Mouse (Mus musculus): ENCODE data around the gene Duox1. TPM values are rescaled to one million over a fixed set of nuclear protein-coding genes. Genes with fewer than 3 reads are reported as not detected.

The Duox1 gene
- polyA plus RNA-seq, 1 experiment from 2014 or later = not detected

DNA sequence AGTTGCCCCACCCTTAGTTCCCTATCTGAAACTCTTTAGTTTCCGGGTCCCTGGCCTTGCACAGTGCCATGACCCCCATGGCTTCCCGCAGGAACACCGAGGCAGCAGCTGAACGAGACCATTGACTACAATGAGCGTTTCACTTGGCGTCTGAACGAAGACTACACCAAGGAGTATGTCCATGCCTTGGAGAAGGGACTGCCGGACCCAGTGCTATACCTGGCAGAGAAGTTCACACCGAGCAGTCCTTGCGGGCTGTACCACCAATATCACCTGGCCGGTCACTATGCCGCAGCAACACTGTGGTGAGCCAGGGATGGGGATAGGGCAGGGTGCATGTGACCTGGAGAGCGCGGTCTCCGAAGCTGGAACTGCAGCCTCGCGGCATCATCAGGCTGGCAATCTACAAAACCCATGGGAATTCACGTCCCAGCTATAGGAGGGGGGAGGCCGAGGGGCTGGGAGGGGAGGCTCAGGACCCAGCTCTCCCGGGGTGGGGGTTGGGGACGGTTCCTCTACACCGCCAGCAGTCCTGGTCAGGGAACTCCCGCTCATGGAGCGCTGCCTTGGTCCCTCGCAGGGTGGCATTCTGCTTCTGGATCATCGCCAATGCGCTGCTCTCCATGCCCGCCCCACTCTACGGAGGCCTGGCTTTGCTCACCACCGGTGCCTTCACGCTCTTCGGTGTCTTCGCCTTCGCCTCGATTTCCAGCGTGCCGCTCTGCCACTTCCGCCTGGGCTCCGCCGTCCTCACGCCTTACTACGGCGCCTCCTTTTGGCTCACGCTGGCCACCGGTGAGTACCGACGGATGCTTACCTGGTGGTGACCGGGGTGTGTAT, 14.2 kb upstream of the Duox1 start:
- Histone ChIP-seq H3K36me3 (ENCODE audit: insufficient read depth, low read length) (no peaks in the 10 kb centered on the region), H3K9me3 (replicated peaks; ENCODE audit: low read length) (no peaks in the 10 kb centered on the region), H3K9ac (ENCODE audit: low read depth, low read length) (no peak overlapping the region), H3K4me2 (ENCODE audit: low read length) (peak overlapping the region; percentile 50), H3K4me3 (replicated peaks; ENCODE audit: low read depth, low read length) (peak overlapping the region; percentile 19), H3K4me1 (replicated peaks; ENCODE audit: insufficient read depth, low read length) (peaks cover 22% of the 10 kb centered on the region; the same call in 1 of the 2 replicates), H3K27me3 (ENCODE audit: insufficient read depth, low read length) (peaks cover 59% of the 10 kb centered on the region), H3K27ac (no peak overlapping the region)
- DNase-seq (ENCODE audit: low spot score) = no peak
- TF ChIP-seq CTCF (IDR thresholded peaks at IDR 0.05; ENCODE audit: low read depth) = no peak
- under 1% methylated on average over 48 of the region's 48 CpGs for WGBS
- no peak for ATAC-seq (replicated peaks; ENCODE audit: low FRiP score, low read depth)

DNA sequence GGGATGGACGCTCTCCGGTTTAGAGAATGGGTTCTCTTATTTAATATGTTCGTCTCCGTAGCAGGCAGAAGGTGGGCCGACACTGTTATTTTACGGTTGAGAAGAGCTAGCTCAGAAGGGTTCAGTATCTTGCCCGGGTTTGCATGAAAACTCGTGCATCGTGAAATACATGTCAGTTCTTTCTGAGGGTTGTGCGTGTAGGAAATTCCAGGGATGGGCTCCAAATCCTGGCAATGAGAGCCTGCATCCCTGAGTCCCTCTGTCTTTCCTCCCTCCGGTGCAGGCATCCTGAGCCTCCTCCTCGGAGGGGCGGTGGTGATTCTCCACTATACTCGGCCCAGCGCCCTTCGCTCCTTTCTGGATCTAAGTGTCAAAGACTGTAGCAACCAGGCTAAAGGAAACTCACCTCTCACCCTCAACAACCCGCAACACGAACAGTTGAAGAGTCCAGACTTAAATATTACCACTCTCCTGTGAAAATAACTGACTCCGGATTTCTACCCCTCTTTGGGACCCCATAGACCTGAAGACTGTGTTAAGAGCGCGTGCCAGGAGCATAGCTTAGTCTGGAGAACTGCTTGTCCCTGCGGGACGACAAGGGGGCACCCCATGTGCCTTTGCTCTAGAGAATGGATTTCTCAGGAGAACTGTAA, 13.4 kb upstream of the Duox1 start:
- H3K27ac ChIP-seq = no peak overlapping the region
- peak overlapping the region; percentile 50 for H3K4me2 ChIP-seq (ENCODE audit: low read length)
- no peaks in the 10 kb centered on the region for H3K9me3 ChIP-seq (replicated peaks; ENCODE audit: low read length)
- H3K36me3 ChIP-seq (ENCODE audit: insufficient read depth, low read length) = no peaks in the 10 kb centered on the region
- TF ChIP-seq CTCF (IDR thresholded peaks at IDR 0.05; ENCODE audit: low read depth) = no peak
- peaks cover 59% of the 10 kb centered on the region for H3K27me3 ChIP-seq (ENCODE audit: insufficient read depth, low read length)
- DNase-seq (ENCODE audit: low spot score) = no peak
- H3K4me3 ChIP-seq (replicated peaks; ENCODE audit: low read depth, low read length) = peak overlapping the region; percentile 19
- WGBS = 10% methylated on average over 23 of the region's 23 CpGs
- no peak overlapping the region for H3K9ac ChIP-seq (ENCODE audit: low read depth, low read length)
- peaks cover 22% of the 10 kb centered on the region; the same call in 1 of the 2 replicates for H3K4me1 ChIP-seq (replicated peaks; ENCODE audit: insufficient read depth, low read length)
- no peak for ATAC-seq (replicated peaks; ENCODE audit: low FRiP score, low read depth)

DNA sequence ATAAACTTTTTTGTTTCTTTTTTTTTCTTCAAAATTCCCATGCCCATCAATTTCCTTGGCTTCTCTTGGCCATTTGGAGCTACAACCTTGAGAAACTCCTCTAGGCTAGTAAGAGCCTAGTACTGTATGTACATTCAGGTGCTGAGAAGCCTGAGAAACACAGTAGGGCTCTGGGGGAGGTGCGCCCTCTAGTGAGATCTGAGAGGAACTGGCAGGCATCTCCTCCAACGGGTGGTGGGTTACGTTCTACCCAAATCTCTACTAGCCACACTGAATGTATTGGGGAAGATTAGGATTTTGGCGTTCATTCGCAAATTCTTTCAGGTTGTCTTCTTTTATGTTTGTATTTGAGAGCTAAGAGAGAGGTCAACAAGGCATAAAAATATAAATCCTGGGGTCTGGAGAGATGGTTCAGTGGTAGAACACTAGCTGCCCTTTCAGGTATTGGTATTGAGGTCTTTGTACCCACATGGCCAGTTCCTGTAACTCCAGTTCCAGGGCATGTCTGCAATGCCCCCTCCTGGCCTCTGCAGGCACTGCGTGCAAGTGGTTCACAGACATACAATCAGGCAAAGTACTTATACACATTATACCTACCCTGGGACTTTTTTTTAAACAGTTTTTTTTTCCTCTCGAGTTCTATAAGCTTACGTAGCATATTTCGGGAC, 12.8 kb upstream of the Duox1 start:
- no peaks in the 10 kb centered on the region for H3K36me3 ChIP-seq (ENCODE audit: insufficient read depth, low read length)
- H3K9ac ChIP-seq (ENCODE audit: low read depth, low read length) = no peak overlapping the region
- peaks cover 56% of the 10 kb centered on the region for H3K27me3 ChIP-seq (ENCODE audit: insufficient read depth, low read length)
- H3K27ac ChIP-seq = no peak overlapping the region
- ATAC-seq (replicated peaks; ENCODE audit: low FRiP score, low read depth) = peak; percentile 71; the same call in 1 of the 2 replicates
- H3K4me2 ChIP-seq (ENCODE audit: low read length) = no peak overlapping the region
- no peak overlapping the region for H3K4me3 ChIP-seq (replicated peaks; ENCODE audit: low read depth, low read length)
- peak; percentile 74 for DNase-seq (ENCODE audit: low spot score)
- WGBS = 9% methylated on average over 9 of the region's 9 CpGs
- TF ChIP-seq CTCF (IDR thresholded peaks at IDR 0.05; ENCODE audit: low read depth) = peak; percentile 59
- no peaks in the 10 kb centered on the region for H3K9me3 ChIP-seq (replicated peaks; ENCODE audit: low read length)
- peaks cover 22% of the 10 kb centered on the region; the same call in 1 of the 2 replicates for H3K4me1 ChIP-seq (replicated peaks; ENCODE audit: insufficient read depth, low read length)

DNA sequence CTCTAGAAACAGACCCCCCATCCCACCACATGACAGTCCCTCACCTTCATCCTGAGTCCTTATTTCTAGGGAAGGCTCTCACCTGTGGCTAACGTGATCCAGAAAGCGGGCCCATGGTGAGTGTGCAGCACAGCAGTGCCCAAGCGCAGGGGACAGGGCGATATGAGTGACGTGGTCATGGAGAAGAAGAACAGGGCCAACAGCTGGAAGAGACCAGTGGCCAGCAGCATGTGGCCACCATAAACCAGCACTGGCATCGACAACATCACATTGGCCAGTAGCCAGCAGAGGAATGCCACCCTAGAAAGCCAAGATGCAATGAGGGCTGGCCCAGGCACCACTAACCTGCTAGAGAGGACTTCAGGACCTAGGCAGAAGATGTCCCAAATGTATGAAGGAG, 10.9 kb upstream of the Duox1 start:
- Histone ChIP-seq H3K9me3 (replicated peaks; ENCODE audit: low read length) (no peaks in the 10 kb centered on the region), H3K4me1 (replicated peaks; ENCODE audit: insufficient read depth, low read length) (peaks cover 11% of the 10 kb centered on the region; the same call in 1 of the 2 replicates), H3K4me2 (ENCODE audit: low read length) (no peak overlapping the region), H3K9ac (ENCODE audit: low read depth, low read length) (no peak overlapping the region), H3K4me3 (replicated peaks; ENCODE audit: low read depth, low read length) (no peak overlapping the region), H3K27ac (no peak overlapping the region), H3K27me3 (ENCODE audit: insufficient read depth, low read length) (peaks cover 38% of the 10 kb centered on the region), H3K36me3 (ENCODE audit: insufficient read depth, low read length) (no peaks in the 10 kb centered on the region)
- DNase-seq (ENCODE audit: low spot score) (no peak), ATAC-seq (replicated peaks; ENCODE audit: low FRiP score, low read depth) (no peak)
- no peak for TF ChIP-seq CTCF (IDR thresholded peaks at IDR 0.05; ENCODE audit: low read depth)
- WGBS = 96% methylated on average over 6 of the region's 6 CpGs

DNA sequence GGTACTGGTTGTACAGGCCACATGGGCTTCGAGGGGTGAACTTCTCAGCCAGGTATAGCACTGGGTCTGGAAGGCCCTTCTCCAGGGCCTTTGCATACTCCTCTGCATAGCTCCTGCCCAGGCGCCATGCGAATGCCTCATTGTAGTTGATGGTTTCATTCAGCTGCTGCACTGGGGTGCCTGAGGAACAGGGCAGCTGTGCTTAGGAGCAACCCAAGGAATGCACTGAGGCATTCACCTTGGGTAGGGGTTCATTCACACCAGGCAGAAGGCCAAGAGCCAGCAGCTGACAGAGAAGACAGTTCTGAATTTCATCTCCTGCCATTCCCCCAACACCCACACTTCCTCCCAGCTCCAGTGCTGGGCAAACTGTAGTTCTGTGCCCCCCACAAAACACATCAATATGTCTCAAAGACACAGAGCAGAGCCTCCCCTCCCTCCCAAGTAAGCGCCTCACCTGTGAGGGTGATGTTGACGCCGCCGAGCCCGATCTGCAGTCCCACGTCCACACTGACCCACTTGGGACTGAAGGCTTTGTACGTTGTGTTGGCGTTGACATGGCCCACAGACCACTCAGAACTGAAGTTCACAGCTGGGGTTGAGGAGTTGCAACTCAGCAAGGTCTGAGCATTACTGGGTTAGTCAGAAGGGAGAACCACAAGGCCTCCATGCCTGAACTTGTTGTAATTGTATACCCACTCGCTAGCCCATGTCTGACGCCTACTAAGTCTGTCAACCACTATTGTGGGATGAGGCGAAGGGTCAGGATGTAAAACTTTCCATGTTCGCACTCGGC, 10.2 kb upstream of the Duox1 start:
- Histone ChIP-seq H3K4me3 (replicated peaks; ENCODE audit: low read depth, low read length) (no peak overlapping the region), H3K36me3 (ENCODE audit: insufficient read depth, low read length) (no peaks in the 10 kb centered on the region), H3K9ac (ENCODE audit: low read depth, low read length) (no peak overlapping the region), H3K27ac (no peak overlapping the region), H3K4me1 (replicated peaks; ENCODE audit: insufficient read depth, low read length) (peaks cover 11% of the 10 kb centered on the region; the same call in 1 of the 2 replicates), H3K27me3 (ENCODE audit: insufficient read depth, low read length) (peaks cover 31% of the 10 kb centered on the region), H3K9me3 (replicated peaks; ENCODE audit: low read length) (no peaks in the 10 kb centered on the region), H3K4me2 (ENCODE audit: low read length) (no peak overlapping the region)
- ATAC-seq (replicated peaks; ENCODE audit: low FRiP score, low read depth) (no peak), DNase-seq (ENCODE audit: low spot score) (no peak)
- TF ChIP-seq CTCF (IDR thresholded peaks at IDR 0.05; ENCODE audit: low read depth) = no peak
- 78% methylated on average over 16 of the region's 16 CpGs for WGBS

Measured in kidney, postnatal 0 days (tissue).